Mouse (Mus musculus): ENCODE measurements around the gene Myo3b. TPM values are rescaled to one million over a fixed set of nuclear protein-coding genes. Genes with fewer than 3 reads are reported as not detected.

The Myo3b gene
- polyA plus RNA-seq, 1 experiment from 2014 or later: 0.24 TPM

DNA sequence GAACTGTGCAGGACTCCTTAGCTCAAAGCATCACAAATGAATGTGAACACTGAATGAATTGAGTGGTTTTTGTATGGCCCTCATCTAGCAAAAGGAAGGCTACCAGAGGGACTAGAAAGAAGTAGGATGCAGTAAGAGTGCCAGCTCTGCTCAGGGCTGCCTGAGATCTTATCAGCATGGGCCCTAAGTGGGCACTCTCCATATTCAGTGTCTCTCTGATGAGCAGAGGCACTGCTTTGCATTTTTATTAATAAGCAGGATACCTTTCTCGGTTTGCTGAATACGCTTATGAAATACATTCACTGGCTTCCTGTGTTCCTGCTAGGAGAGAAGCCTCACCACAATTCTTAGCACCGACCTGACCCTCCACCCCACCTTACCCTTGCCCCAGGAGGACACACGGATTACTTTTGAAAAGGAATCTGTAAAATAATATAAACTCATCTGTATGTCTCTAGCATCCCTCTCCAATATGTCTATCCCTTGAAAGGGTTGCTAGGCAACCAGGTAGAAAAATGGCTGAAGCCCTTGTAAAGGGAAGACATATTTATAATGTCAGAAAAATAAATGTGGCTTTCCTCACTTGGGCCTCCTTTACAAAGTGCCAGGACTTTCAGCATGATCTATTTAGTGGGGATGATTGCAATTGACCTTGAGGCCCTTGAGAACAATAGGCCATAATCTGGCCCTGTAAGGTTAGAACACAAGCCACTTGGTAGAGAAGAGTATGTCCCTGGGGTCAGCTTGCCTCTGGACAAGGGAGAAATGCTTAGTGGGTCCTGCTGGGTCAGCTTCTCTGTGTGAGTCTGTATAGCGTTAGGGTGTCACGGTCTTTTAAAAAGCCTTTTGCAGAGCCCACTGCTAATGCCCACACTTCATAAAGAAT lies 138.1 kb downstream of the Myo3b start:
- TF ChIP-seq CTCF (IDR thresholded peaks at IDR 0.05; ENCODE audit: low read depth): no peak
- no peaks in the 10 kb centered on the region for H3K36me3 ChIP-seq (ENCODE audit: insufficient read depth)
- H3K9me3 ChIP-seq (ENCODE audit: low read depth, low read length): no peaks in the 10 kb centered on the region
- no peaks in the 10 kb centered on the region for H3K27me3 ChIP-seq (ENCODE audit: insufficient read depth, low read length)
- H3K4me1 ChIP-seq (ENCODE audit: insufficient read depth): no peaks in the 10 kb centered on the region
- no peak overlapping the region for H3K9ac ChIP-seq
- no peak overlapping the region for H3K4me2 ChIP-seq
- DNase-seq (no peak), ATAC-seq (ENCODE audit: insufficient read depth) (no peak)
- WGBS: 70% methylated on average over 6 of the region's 6 CpGs
- H3K4me3 ChIP-seq (ENCODE audit: low read depth, low read length): no peak overlapping the region
- no peak overlapping the region for H3K27ac ChIP-seq (ENCODE audit: low read depth)

DNA sequence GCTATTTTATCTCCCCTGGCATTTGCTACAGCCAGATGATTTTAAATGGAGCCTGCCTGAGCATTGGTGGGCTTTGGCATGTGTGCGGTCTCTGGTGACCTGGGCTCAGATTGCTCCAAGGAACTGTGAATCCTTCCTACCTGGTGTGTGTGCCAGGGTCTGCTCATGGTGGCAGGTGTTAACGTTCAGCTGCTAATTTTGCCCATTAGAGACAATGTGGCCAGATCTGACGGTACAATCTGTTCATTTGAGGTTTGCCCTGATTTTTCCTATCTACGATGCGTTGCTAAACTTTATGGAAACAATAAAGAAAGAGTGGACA lies 138.7 kb downstream of the Myo3b start:
- Histone ChIP-seq H3K4me3 (ENCODE audit: low read depth, low read length) (no peak overlapping the region), H3K9ac (no peak overlapping the region), H3K4me2 (no peak overlapping the region), H3K27me3 (ENCODE audit: insufficient read depth, low read length) (no peaks in the 10 kb centered on the region), H3K27ac (ENCODE audit: low read depth) (no peak overlapping the region), H3K36me3 (ENCODE audit: insufficient read depth) (no peaks in the 10 kb centered on the region), H3K9me3 (ENCODE audit: low read depth, low read length) (no peaks in the 10 kb centered on the region), H3K4me1 (ENCODE audit: insufficient read depth) (no peaks in the 10 kb centered on the region)
- TF ChIP-seq CTCF (IDR thresholded peaks at IDR 0.05; ENCODE audit: low read depth): no peak
- DNase-seq (no peak), ATAC-seq (ENCODE audit: insufficient read depth) (no peak)
- WGBS: 87% methylated on average over 5 of the region's 5 CpGs

DNA sequence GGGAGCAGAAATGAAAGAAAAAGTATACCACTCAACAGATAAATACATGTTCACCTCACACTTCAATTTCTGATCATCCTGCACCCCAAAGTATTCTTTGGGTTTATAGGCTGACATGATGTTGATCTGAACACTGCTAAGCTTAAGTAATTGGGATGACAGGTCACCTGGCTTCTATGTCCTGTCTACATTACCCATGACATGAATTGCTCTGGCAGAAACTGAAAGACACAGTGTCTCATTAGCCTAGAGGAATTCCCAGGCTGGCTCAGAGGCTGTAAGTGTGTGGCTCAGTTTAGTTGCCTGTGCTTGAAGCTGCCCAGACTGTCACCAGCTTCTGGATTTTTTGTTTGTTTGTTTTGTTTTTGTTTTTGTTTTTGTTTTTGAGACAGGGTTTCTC lies 139.3 kb downstream of the Myo3b start:
- no peaks in the 10 kb centered on the region for H3K4me1 ChIP-seq (ENCODE audit: insufficient read depth)
- no peak overlapping the region for H3K9ac ChIP-seq
- ATAC-seq (ENCODE audit: insufficient read depth) (no peak), DNase-seq (no peak)
- H3K36me3 ChIP-seq (ENCODE audit: insufficient read depth): no peaks in the 10 kb centered on the region
- no peak overlapping the region for H3K4me2 ChIP-seq
- H3K9me3 ChIP-seq (ENCODE audit: low read depth, low read length): no peaks in the 10 kb centered on the region
- H3K4me3 ChIP-seq (ENCODE audit: low read depth, low read length): no peak overlapping the region
- TF ChIP-seq CTCF (IDR thresholded peaks at IDR 0.05; ENCODE audit: low read depth): no peak
- no peaks in the 10 kb centered on the region for H3K27me3 ChIP-seq (ENCODE audit: insufficient read depth, low read length)
- no peak overlapping the region for H3K27ac ChIP-seq (ENCODE audit: low read depth)

DNA sequence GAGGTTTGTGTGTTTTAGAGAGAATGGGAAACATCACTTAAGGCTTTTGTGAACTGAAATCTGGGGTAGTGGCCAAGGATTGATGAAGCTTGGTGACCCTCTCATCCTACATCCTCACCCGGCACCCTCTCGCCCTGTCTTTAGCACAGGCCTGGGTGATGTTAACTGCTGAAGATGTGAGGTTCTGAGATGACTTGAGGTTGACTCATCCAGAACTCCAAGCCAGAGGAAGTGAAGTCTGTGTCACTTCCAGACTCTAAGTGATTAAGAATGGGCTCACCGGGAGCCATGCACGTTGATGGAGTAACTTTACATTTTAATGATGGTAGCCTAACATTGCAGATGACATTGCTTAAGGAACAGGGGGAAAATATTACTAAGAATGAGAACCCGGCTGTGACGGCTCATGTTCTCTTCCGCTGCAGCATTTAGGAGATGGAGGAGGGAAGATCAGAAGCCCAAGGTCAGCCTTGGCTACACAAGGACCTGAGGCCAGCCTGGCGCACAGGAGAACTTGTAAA lies 143.3 kb downstream of the Myo3b start:
- DNase-seq (no peak), ATAC-seq (ENCODE audit: insufficient read depth) (no peak)
- Histone ChIP-seq H3K27ac (ENCODE audit: low read depth) (no peak overlapping the region), H3K4me3 (ENCODE audit: low read depth, low read length) (no peak overlapping the region), H3K9ac (no peak overlapping the region), H3K27me3 (ENCODE audit: insufficient read depth, low read length) (no peaks in the 10 kb centered on the region), H3K4me1 (ENCODE audit: insufficient read depth) (no peaks in the 10 kb centered on the region), H3K36me3 (ENCODE audit: insufficient read depth) (no peaks in the 10 kb centered on the region), H3K9me3 (ENCODE audit: low read depth, low read length) (no peaks in the 10 kb centered on the region), H3K4me2 (no peak overlapping the region)
- no peak for TF ChIP-seq CTCF (IDR thresholded peaks at IDR 0.05; ENCODE audit: low read depth)
- WGBS: 92% methylated on average over 8 of the region's 8 CpGs

DNA sequence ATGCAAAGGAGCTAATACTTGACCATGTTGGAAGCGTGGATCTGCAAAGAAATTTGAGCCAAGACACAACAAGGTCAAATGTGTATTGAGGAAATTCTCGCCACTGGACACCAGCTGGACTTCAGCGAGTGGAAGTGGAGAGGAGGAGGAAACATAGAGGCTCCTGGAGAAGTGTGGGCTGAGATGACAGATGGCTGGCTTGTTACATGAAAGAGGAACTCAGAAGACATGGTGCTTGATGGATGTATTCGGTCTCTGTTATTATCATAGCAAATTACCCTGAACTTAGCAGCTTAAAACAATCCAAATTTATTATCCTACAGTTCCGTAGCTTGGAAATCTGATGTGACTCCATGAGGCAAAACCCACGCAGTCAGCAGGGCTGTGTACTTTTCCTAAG lies 148.1 kb downstream of the Myo3b start:
- WGBS: 50% methylated on average over 6 of the region's 6 CpGs
- Histone ChIP-seq H3K9me3 (ENCODE audit: low read depth, low read length) (no peaks in the 10 kb centered on the region), H3K36me3 (ENCODE audit: insufficient read depth) (no peaks in the 10 kb centered on the region), H3K4me2 (no peak overlapping the region), H3K27ac (ENCODE audit: low read depth) (no peak overlapping the region), H3K4me1 (ENCODE audit: insufficient read depth) (no peaks in the 10 kb centered on the region), H3K27me3 (ENCODE audit: insufficient read depth, low read length) (no peaks in the 10 kb centered on the region), H3K4me3 (ENCODE audit: low read depth, low read length) (no peak overlapping the region), H3K9ac (no peak overlapping the region)
- ATAC-seq (ENCODE audit: insufficient read depth) (no peak), DNase-seq (no peak)
- no peak for TF ChIP-seq CTCF (IDR thresholded peaks at IDR 0.05; ENCODE audit: low read depth)

DNA sequence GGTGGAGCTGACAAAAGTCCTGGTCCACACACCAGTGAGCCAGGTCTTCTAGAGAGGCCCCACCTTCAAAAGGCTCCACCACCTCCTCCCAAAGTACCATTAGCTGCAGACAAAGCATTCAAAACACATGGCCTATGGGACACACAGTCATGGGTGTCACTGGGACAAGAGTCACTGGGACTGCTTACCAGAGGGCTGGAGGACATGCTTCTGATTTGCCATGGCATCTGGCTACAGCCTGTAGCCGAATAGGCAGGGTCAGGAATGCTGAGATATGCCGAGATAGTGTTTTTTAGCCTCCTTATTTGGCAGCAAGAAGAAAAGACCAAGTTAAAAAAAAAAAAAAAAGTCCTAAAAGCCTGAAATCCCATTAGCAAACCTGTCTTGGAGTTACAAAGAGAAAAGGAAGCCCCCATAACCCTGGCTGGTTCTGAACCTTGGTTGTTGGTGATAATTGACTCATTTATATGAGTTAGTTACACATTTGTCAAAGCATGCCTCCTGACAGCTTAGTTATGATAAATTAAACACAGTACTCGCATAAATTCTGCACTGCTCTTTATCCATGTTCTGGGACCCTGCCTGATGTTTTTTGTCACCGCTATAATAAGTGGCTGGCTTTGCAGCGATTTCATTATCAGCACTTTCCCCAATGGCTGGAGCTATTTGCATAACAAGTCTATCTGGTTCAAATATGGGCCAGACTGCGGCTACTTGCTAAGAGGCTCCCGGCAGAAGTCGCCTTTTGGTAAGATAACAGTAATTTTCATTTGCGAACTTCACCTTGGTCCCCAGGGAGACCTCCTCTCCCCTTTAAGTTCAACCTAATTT lies 156.7 kb downstream of the Myo3b start:
- Histone ChIP-seq H3K9me3 (ENCODE audit: low read depth, low read length) (no peaks in the 10 kb centered on the region), H3K9ac (no peak overlapping the region), H3K27ac (ENCODE audit: low read depth) (no peak overlapping the region), H3K4me2 (no peak overlapping the region), H3K4me1 (ENCODE audit: insufficient read depth) (no peaks in the 10 kb centered on the region), H3K4me3 (ENCODE audit: low read depth, low read length) (no peak overlapping the region), H3K36me3 (ENCODE audit: insufficient read depth) (no peaks in the 10 kb centered on the region), H3K27me3 (ENCODE audit: insufficient read depth, low read length) (no peaks in the 10 kb centered on the region)
- ATAC-seq (ENCODE audit: insufficient read depth): no peak
- DNase-seq: no peak
- 46% methylated on average over 9 of the region's 9 CpGs for WGBS
- TF ChIP-seq CTCF (IDR thresholded peaks at IDR 0.05; ENCODE audit: low read depth): no peak

All from lung, embryonic 14.5 days (tissue).